Mouse (Mus musculus) c-Kit-positive CD71-negative TER-119-negative erythroid progenitor cells, embryonic 14.5 days (primary cell): Measurements from ENCODE around the gene Olfr206.
"Not testable (repeated sequence)": the region's sequence is repeated elsewhere in the genome, so short reads cannot be mapped to it uniquely, and the experiment has no call there.

Experiments
- DNase-seq: peaks from one replicate; pipeline ENCODE4 v3.0.0-alpha.2; 2013; ENCODE audit warnings: low read depth

Gene Olfr206

GRCm38 (mm10) chr16:59349146-59349545, at the start of gene Olfr206:
Gene Olfr206 (minus strand): TSS chr16:59349246.
- no peak for DNase-seq

DNA sequence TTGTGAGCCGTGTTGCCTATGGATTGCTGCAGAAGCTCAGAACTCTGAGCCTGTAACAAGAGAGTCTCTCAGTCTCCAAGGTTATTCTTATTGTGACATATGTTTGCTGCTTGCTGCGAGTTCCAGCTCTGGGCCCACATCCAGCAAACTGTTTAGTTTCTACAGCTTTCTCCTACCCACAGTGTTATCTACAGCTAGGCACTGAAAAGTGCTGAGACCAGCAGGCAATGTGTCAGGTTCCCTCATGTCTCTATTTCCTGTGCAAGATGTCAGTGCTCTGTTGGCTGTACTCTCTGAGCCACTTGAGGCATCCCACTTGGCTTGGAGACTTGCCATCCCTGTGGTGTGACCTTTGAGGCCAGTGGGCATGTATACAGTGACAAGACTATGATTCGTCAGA, 44.3 kb upstream of the Olfr206 start:
- DNase-seq, result no peak

GRCm38 (mm10) chr16:59363893-59364292, 14.8 kb upstream of the Olfr206 start, which contains the start of gene Olfr209:
Gene Olfr209 (minus strand): TSS chr16:59363993.
- no peak for DNase-seq

GRCm38 (mm10) chr16:59331038-59331437, 18.0 kb downstream of the Olfr206 start, which contains the start of gene Olfr205:
Gene Olfr205 (minus strand): TSS chr16:59331138.
- DNase-seq, result no peak

DNA sequence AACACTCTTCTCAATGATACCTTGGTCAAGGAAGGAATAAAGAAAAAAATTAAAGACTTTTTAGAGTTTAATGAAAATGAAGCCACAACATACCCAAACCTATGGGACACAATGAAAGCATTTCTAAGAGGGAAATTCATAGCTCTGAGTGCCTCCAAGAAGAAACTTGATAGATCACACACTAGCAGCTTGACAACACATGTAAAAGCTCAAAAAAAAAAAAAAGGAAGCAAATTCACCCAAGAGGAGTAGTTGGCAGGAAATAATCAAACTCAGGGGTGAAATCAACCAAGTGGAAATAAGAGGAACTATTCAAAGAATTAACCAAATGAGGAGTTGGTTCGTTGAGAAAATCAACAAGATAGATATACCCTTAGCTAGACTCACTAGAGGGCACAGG, 25.8 kb downstream of the Olfr206 start:
- not testable (repeated sequence) for DNase-seq

- DNase-seq, result no peak
Measured at GRCm38 (mm10) chr16:59318148-59318547, 30.9 kb downstream of the Olfr206 start, which contains the start of gene Olfr204. Gene Olfr204 (minus strand): TSS chr16:59318248.

DNA sequence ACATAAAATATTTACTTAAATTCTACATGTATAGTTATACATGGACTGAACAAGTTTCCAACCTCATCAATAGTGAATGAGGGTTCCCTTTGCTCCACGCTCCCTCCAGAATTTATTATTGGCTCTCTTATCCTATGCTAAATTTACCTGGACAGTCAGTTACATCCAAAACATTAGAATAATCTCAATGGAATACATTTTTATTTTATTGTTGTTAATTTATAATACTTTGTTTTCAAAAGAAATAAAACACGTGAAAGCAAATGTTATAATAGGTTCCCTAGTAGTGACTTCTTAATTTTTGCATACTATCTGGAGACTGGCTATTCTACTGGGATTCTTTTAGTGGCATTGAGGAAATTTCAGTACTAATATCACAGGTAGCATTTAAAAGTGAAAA, 50.5 kb downstream of the Olfr206 start, which contains the start of gene Olfr203:
Olfr203 (plus strand) TSS at position 301 of the 400 bp plus-strand sequence.
- DNase-seq, result no peak
